Mouse (Mus musculus) myocyte (in vitro differentiated cells): Measurements from ENCODE around the gene Heatr5a.

Experiments used
- E2F4 ChIP-seq: IDR thresholded peaks from one replicate; pipeline ENCODE4 v1.6.1; 2011; ENCODE audit warnings: mild to moderate bottlenecking, control low read depth, moderate library complexity; ENCODE audit not compliant: insufficient read depth
- POLR2A ChIP-seq: IDR thresholded peaks from one replicate; pipeline ENCODE4 v1.6.1; 2011; ENCODE audit warnings: low read depth, mild to moderate bottlenecking, control low read depth, moderate library complexity; ENCODE audit not compliant: insufficient read length
- REST ChIP-seq: IDR thresholded peaks from one replicate; pipeline ENCODE4 v1.6.1; 2011; ENCODE audit warnings: mild to moderate bottlenecking, control low read depth, moderate library complexity; ENCODE audit not compliant: insufficient read depth, insufficient read length
- SRF ChIP-seq: IDR thresholded peaks from one replicate; pipeline ENCODE4 v1.6.1; 2011; ENCODE audit warnings: low read depth; ENCODE audit not compliant: control insufficient read depth, insufficient read length
- TCF12 ChIP-seq: IDR thresholded peaks from one replicate; pipeline ENCODE4 v1.6.1; 2011; ENCODE audit warnings: mild to moderate bottlenecking, control low read depth; ENCODE audit not compliant: poor library complexity, insufficient read depth, severe bottlenecking

DNA sequence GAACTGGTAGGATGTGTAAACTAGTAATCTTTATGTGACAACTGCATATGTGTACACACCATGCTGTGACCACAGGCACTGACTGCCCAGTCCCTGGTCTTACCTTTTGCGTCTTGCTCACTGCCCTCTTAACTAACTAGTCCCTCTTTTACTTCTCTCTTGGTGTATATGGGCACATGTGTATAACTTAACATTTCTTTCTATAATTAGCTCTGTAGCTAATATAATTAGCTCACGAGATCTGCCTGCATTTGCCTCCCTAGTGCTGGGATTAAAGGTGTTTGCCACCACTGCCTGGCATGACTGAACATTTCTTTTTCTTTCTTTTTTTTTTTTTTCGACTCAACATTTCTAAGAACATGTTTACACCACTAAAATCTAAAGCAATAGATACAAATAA lies 63.6 kb downstream of the Heatr5a start:
- no peak for TF ChIP-seq E2F4
- TF ChIP-seq POLR2A = no peak
- TF ChIP-seq REST = no peak
- TF ChIP-seq SRF = no peak
- no peak for TF ChIP-seq TCF12
